Mouse (Mus musculus) adrenal gland, postnatal 10 days (tissue): ENCODE results near the gene Lrrc25. TPM values are rescaled to one million over a fixed set of nuclear protein-coding genes. Genes with fewer than 3 reads are reported as not detected.
A peak's percentile ranks its signal among the peaks of the same experiment; 100 is the strongest.

Experiments used
- DNase-seq: peaks from one replicate; pipeline ENCODE4 v3.0.0; 2021; ENCODE audit warnings: mixed read lengths
- total RNA-seq, 2 experiments: library from RNA; stranded (reverse); gene quantifications; 2 replicates each; pipeline ENCODE4 v1.2.3; 2021

Gene Lrrc25
- total RNA-seq, 2 experiments from 2014 or later = 3.3 to 3.6 TPM

GRCm38 (mm10) chr8:70616645-70617044, 690 bp downstream of the Lrrc25 start:
- DNase-seq = peak; percentile 9

GRCm38 (mm10) chr8:70617985-70618384, 2.0 kb downstream of the Lrrc25 start:
- no peak for DNase-seq

GRCm38 (mm10) chr8:70618888-70619334, 3.0 kb downstream of the Lrrc25 start:
- peak; percentile 59 for DNase-seq

- no peak for DNase-seq
Observed at GRCm38 (mm10) chr8:70622220-70622619, 6.3 kb downstream of the Lrrc25 start.

GRCm38 (mm10) chr8:70625104-70625503, 9.1 kb downstream of the Lrrc25 start:
- DNase-seq = peak; percentile 72

- no peak for DNase-seq
Observed at GRCm38 (mm10) chr8:70627041-70627440, 11.1 kb downstream of the Lrrc25 start.

GRCm38 (mm10) chr8:70628986-70629490, 13.1 kb downstream of the Lrrc25 start:
- no peak for DNase-seq

GRCm38 (mm10) chr8:70629574-70630531, 13.9 kb downstream of the Lrrc25 start:
- DNase-seq = peak; percentile 90

GRCm38 (mm10) chr8:70630532-70631381, 14.8 kb downstream of the Lrrc25 start:
- peak; percentile 84 for DNase-seq

- DNase-seq = peak; percentile 70
Observed at GRCm38 (mm10) chr8:70631436-70631835, 15.5 kb downstream of the Lrrc25 start.

GRCm38 (mm10) chr8:70632346-70632892, 16.5 kb downstream of the Lrrc25 start, which contains the start of gene Gdf15:
Gene Gdf15, minus strand, starts transcription at chr8:70632456.
- no peak for DNase-seq

- DNase-seq = peak; percentile 73
Observed at GRCm38 (mm10) chr8:70634066-70634465, 18.1 kb downstream of the Lrrc25 start.

GRCm38 (mm10) chr8:70635527-70635926, 19.6 kb downstream of the Lrrc25 start:
- DNase-seq = no peak

GRCm38 (mm10) chr8:70636838-70637237, 20.9 kb downstream of the Lrrc25 start:
- no peak for DNase-seq

GRCm38 (mm10) chr8:70638752-70639151, 22.8 kb downstream of the Lrrc25 start:
- DNase-seq = no peak

- no peak for DNase-seq
Observed at GRCm38 (mm10) chr8:70643019-70643418, 27.1 kb downstream of the Lrrc25 start.

- no peak for DNase-seq
Observed at GRCm38 (mm10) chr8:70644065-70644464, 28.1 kb downstream of the Lrrc25 start.

GRCm38 (mm10) chr8:70645501-70646224, 29.7 kb downstream of the Lrrc25 start:
- DNase-seq = peak; percentile 73

GRCm38 (mm10) chr8:70646369-70646768, 30.4 kb downstream of the Lrrc25 start:
- DNase-seq = no peak

GRCm38 (mm10) chr8:70646775-70647174, 30.8 kb downstream of the Lrrc25 start:
- DNase-seq = peak; percentile 63
